Mouse (Mus musculus) spleen, postnatal 4 days (tissue): ENCODE results near the gene Chtop.

Source experiments
- DNase-seq, 2 experiments: peaks; one replicate each; pipeline ENCODE4 v3.0.0; 2022; ENCODE audit warnings: low spot score in 2 of 2

Gene Chtop

DNA sequence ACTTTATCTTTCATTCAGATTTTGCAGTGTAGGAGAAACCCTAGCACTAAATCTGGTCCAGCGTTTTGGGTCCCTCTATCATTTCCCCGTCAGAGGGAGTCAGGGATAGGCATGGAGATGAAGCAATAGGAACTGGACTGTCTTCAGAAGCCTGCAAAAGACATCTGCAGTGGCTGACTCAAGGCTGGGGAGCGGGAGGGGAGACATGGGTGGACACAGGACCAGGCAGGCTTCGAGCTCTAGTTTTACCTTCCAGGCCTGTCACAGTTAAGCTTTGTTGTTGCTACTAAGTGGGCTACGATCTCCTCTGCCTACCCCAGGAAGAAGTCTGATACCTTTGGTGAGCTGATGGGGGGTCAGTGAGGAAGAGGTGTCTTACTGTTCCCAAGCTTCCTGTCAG, 3.0 kb upstream of the Chtop start:
- DNase-seq, result no peak

- no peak for DNase-seq
Measured at GRCm38 (mm10) chr3:90509747-90510123, 437 bp upstream of the Chtop start.

DNA sequence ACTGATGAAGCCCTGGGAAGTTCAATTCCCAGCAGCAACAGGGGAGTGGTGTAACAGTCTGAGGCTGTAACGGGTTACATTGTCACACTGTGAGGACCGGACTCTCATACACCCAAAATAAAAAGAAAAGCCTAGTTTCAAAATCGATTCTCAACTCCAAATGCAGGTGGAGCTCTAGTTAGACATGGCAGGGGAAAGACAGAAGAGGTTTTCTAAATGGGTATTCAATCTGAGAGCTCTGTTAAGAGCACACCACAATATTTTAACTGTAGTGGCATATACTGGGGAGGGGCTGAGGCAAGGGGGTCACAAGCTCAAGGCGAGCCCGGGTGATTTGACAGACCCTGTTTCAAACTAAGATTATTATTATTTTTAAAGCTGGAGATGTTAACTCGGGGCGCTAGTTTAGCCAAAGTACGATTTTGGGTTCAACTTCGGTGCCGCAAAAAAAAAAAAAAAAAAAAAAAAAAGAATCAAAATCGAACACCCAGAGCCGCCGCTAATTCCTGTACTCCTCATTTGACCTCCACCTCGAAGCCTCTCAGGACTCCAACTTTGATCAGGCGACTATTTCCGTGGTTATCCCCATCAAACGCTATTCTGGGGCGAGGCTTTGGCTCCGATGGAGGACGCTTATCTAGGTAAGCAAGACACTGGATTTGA, 880 bp downstream of the Chtop start:
- no peak for DNase-seq

GRCm38 (mm10) chr3:90506362-90506761, 2.9 kb downstream of the Chtop start:
- DNase-seq, result no peak

DNA sequence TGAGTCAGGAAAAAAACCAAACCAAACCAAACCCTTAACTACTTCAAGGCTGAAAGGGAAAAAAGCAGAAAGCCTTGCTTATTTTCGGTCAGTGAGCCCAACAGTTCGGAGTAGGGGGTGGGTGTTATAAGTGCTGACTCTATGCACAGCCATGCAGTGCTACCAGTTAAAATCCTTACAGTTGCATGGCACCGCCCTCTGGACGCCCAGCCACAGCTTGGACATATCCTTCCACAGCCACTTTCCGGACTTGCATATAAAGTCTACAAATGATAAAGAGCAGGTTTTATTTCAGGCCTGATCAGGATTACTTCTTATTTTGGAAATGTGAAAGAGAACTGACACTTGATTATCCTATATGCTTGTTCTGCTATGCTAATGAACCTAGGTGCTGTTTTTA, 4.1 kb downstream of the Chtop start:
- no peak for DNase-seq

GRCm38 (mm10) chr3:90503444-90503843, 5.9 kb downstream of the Chtop start:
- DNase-seq, result no peak

- no peak for DNase-seq
Measured at GRCm38 (mm10) chr3:90497597-90497996, 11.7 kb downstream of the Chtop start.

DNA sequence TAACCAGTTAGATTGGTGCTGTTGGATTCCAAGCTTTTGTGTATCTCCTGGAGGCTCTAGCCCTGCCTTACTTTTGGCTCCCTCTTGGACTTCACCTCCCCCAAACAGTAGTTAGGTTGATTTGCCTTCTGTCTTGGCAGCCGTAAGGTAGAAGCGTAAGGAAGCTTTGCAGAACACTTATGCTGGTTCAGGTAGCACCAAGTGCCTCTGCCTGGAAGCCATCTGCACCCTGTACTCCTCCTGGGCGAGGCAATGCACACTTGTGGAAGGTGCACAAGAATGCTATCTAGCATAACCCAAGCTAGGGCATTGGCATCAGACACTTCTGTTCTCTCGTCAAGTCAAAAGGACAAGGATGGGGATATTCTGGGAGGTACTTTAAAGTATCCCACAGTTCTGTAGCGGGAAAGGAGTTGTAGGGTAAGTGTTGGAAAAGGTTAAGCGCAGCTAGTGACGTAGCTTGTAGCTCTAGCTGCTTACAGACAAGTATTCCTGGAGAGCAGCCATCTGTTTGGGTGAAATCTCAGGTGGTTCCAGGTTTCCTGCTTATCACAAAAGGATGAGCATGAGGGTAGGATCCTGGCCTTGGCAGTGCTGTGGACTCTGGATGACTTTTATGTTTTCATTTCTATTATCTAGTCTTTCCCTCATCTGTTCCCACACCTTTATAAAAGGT, 13.3 kb downstream of the Chtop start:
- no peak for DNase-seq

GRCm38 (mm10) chr3:90493831-90494540, 15.3 kb downstream of the Chtop start:
- no peak for DNase-seq

- DNase-seq, result peak in 1 of 2 experiments; percentile 56
Measured at GRCm38 (mm10) chr3:90491350-90491749, 17.9 kb downstream of the Chtop start.

DNA sequence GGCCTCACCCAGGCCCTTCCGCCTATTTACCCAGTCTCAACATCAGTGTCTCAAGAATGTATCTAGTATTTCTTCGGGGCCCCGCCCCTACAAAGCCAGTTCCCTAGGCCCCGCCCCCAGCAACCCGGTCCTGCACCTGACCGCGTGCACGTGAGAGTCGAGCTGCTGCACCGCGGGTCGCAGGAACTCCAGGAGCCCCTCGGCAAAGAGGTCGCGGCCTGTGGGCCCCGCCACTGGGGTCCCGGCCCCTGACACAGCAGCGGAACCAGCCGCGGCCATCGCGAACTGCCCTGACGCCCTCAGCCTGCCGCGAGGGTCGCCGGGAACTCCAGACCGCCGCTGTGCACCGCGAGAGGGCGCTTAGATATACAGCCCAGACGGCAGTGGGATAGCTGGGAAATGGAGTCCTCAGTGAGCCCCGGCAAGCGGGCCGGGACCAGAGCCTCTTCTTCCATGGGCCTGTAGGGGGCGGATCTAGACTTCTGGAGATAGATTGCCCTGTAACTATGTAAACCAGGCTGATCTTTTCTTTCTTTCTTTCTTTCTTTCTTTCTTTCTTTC, 18.5 kb downstream of the Chtop start, which contains the start of gene Snapin:
Gene Snapin (minus strand): TSS at position 338 of the 561 bp plus-strand sequence.
- DNase-seq, result peak; percentile 96 to 98

- DNase-seq, result no peak
Measured at GRCm38 (mm10) chr3:90488576-90488975, 20.7 kb downstream of the Chtop start.

GRCm38 (mm10) chr3:90486998-90487397, 22.3 kb downstream of the Chtop start:
- DNase-seq, result no peak

GRCm38 (mm10) chr3:90475831-90476611, 33.3 kb downstream of the Chtop start, which contains the start of gene Ilf2:
Gene Ilf2, plus strand, starts transcription at chr3:90476126.
- DNase-seq, result peak; percentile 93 to 95

GRCm38 (mm10) chr3:90475151-90475830, 34.0 kb downstream of the Chtop start:
- DNase-seq, result no peak

DNA sequence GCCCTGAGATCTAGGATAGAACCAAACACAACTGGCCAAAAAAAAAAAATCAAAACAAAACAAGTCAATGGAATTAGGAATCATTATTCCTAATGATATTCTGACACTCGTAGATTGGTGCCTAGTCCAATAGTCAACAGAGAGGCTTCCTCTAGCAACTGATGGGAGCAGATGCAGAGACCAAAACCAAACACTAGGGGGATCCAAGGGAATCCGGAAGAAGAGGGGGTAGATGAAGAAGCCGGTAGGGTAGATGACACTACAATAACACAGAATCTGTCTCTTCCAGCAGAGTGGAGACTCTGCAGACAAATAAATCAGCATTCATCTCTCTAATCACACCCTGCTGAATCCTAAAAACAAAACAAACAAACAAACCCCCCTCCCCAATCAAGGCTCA, 37.1 kb downstream of the Chtop start:
- peak; percentile 70 to 79 for DNase-seq

DNA sequence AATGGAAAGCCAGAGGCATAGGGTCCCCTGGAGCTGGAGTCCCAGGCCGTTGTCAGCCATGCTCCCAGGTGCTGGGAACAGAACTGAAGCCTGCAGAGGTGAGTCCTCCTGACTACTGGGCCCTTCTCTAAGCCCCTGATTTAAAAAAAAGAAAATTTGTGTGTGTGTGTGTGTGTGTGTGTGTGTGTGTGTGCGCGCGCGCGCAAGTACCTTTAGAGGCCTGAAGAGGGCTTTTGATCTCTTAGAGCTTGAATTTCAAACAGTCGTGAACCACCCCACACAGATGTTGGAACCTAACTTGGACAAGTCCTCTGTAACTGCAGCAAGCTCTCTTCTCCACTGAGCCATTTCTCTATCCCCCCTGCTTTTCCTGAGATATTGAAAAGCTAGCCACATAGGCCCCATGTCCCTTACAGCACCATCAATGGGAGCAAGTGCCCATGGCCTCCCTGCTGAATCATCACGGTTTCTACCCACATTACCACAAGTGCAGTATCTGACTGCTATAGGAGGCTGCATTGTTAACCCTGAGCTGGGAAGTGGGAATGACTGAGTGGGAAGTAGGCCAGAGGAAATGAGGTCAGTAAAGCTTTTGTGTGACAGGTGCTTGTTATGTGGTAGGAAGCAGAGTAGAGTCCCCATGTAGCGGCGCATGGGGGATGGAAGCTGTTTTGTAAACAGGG, 41.5 kb downstream of the Chtop start:
- DNase-seq, result no peak

GRCm38 (mm10) chr3:90466311-90466766, 43.0 kb downstream of the Chtop start:
- no peak for DNase-seq

GRCm38 (mm10) chr3:90465686-90466310, 43.5 kb downstream of the Chtop start, which contains the start of gene Npr1:
Gene Npr1, minus strand, starts transcription at chr3:90465866.
- DNase-seq, result peak in 1 of 2 experiments; percentile 69
